Mouse (Mus musculus) kidney, postnatal 36 days (tissue): ENCODE data around the gene Pitpnm1.

ENCODE experiments used
- DNase-seq, 2 experiments: peaks; one replicate each; pipeline ENCODE4 v3.0.0; 2021 to 2022; ENCODE audit warnings: mixed read lengths in 2 of 2

Pitpnm1 gene

GRCm38 (mm10) chr19:4142416-4143173 is 42.8 kb downstream of the Pitpnm1 start:
- DNase-seq: peak; percentile 53 to 70

GRCm38 (mm10) chr19:4143759-4144268 is 44.0 kb downstream of the Pitpnm1 start, which contains the start of gene Cabp4:
Cabp4 (minus strand) TSS chr19:4144033.
- DNase-seq: no peak

- peak in 1 of 2 experiments; percentile 51 for DNase-seq
These were observed 45.0 kb downstream of the Pitpnm1 start for GRCm38 (mm10) chr19:4144550-4145498.

GRCm38 (mm10) chr19:4145936-4146335 is 46.1 kb downstream of the Pitpnm1 start:
- no peak for DNase-seq

GRCm38 (mm10) chr19:4146366-4147021 is 46.7 kb downstream of the Pitpnm1 start:
- no peak for DNase-seq

- DNase-seq: no peak
These were observed 47.2 kb downstream of the Pitpnm1 start for GRCm38 (mm10) chr19:4147022-4147405.

GRCm38 (mm10) chr19:4147782-4148490 is 48.1 kb downstream of the Pitpnm1 start:
- DNase-seq: no peak

GRCm38 (mm10) chr19:4148491-4148806 is 48.7 kb downstream of the Pitpnm1 start, which contains the start of gene Coro1b:
Coro1b (plus strand) TSS chr19:4148619.
- DNase-seq: peak; percentile 98 to 99

- peak in 1 of 2 experiments; percentile 34 for DNase-seq
These were observed 49.0 kb downstream of the Pitpnm1 start for GRCm38 (mm10) chr19:4148819-4149218.

GRCm38 (mm10) chr19:4149283-4149682 is 49.5 kb downstream of the Pitpnm1 start:
- DNase-seq: no peak

- no peak for DNase-seq
These were observed 50.1 kb downstream of the Pitpnm1 start for GRCm38 (mm10) chr19:4149764-4150461.

- DNase-seq: no peak
These were observed 51.0 kb downstream of the Pitpnm1 start for GRCm38 (mm10) chr19:4150567-4151487.

GRCm38 (mm10) chr19:4151488-4151860 is 51.7 kb downstream of the Pitpnm1 start:
- DNase-seq: no peak

- DNase-seq: no peak
These were observed 52.1 kb downstream of the Pitpnm1 start for GRCm38 (mm10) chr19:4151898-4152297.

GRCm38 (mm10) chr19:4152445-4153231 is 52.8 kb downstream of the Pitpnm1 start:
- no peak for DNase-seq

GRCm38 (mm10) chr19:4153232-4153654 is 53.4 kb downstream of the Pitpnm1 start, which contains the start of gene Ptprcap:
Ptprcap (plus strand) TSS chr19:4153604.
- DNase-seq: no peak

- no peak for DNase-seq
These were observed 54.8 kb downstream of the Pitpnm1 start for GRCm38 (mm10) chr19:4154437-4155222.

- DNase-seq: no peak
These were observed 55.6 kb downstream of the Pitpnm1 start for GRCm38 (mm10) chr19:4155223-4156072.
